Mouse (Mus musculus) effector memory CD4-positive, alpha-beta T cell, adult 5 months (primary cell): ENCODE results near the gene Spp1. TPM values are rescaled to one million over a fixed set of nuclear protein-coding genes. Genes with fewer than 3 reads are reported as not detected.

Experiments
- polyA plus RNA-seq: library from polyadenylated mRNA; unstranded; fragments of 100-300 nt; shearing (Covaris generic); gene quantifications from one replicate; pipeline ENCODE4 v1.2.1, GENCODE M21; 2017

Gene Spp1
- polyA plus RNA-seq, result 0.35 TPM

DNA sequence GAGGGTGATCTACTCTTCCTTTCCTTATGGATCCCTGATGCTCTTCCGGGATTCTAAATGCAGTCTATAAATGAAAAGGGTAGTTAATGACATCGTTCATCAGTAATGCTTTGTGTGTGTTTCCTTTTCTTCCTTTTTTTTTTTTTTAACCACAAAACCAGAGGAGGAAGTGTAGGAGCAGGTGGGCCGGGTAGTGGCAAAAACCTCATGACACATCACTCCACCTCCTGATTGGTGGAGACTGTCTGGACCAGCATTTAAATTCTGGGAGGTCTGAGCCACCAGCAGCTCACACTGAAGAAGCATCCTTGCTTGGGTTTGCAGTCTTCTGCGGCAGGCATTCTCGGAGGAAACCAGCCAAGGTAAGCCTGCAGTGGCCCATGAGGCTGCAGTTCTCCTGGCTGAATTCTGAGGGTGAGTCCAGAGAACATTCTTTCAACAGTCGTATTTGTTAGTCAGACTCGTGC lies at the start of gene Spp1:
Spp1 (plus strand) TSS at position 284 of the 467 bp plus-strand sequence.

DNA sequence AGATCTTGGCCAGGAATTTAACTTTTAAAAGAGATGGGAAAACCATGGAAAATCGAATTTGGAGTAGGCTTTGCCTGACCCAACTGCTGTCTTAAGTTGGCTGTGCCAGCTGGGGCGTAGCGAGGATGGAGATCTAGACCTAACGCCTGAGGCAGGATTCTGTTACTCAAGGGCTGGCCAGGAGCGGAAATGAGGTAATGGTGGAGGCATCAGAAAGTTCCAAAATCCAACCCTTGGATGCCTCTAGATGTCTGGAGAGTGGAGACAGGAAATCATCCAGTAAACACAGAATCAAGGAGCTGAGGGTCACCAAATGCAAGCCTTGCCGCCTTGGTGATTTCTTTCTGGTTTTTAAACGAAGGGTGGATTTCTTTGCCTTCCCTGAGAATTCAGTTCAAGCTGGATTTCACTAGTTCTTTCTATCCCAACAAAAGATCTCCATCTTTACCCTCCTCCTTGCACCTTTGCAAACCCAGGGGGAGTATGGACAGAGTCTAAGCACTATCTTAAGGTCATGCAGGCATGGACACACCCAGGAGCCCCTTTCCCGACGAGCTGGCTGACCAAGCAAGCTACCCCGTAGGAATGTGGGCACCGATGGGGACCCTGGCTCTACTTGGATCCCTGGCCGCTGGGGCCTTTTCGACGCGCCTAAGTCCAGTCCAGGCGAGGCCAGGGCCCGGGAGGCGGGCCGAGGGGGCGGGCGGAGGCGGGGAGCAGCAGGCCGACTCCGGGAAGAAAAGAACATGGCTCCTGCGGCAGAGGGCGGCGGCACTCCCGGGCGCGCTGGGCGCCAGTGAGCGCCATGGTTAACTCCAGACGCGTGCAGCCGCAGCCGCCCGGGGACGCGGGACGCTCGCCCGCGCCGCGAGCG lies 24.2 kb downstream of the Spp1 start, which contains the start of gene Pkd2:
Pkd2 (plus strand) TSS at position 619 of the 874 bp plus-strand sequence.

Other genes starting within 250 kb of the Spp1 start
- gene Dmp1, start 232.5 kb upstream of the Spp1 start, polyA plus RNA-seq, result not detected
- gene Ibsp, start 135.9 kb upstream of the Spp1 start, polyA plus RNA-seq, result not detected
- not detected for gene Mepe, start 109.8 kb upstream of the Spp1 start, polyA plus RNA-seq
- 0.14 TPM for gene Pkd2, start 24.3 kb downstream of the Spp1 start, polyA plus RNA-seq
- gene BC005561, start 73.2 kb downstream of the Spp1 start, polyA plus RNA-seq, result 18.0 TPM